Mouse (Mus musculus): ENCODE data around the gene Slxl1. TPM values are rescaled to one million over a fixed set of nuclear protein-coding genes. Genes with fewer than 3 reads are reported as not detected.

The Slxl1 gene
- not detected for polyA plus RNA-seq (2017; shearing (Covaris generic))

DNA sequence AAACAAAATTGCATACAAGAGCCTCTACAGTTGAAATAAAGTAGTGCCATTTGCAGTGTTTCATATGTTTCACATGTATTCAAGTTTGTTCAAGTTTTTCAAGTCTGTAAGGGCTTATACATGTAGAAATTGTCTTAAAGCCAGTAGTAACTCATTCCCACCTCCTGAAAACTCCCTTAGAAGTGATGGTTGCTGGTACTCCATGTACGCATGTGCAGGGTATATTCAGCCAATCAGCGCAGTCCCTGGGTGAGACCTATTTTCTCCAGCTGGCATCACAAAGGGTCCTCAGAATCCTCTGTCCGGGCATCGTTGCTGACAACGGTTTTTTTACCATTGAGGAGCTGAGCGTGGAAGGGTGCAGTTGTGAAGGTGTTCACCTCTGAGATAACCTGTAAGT is at the start of gene Slxl1:
Gene Slxl1, plus strand, starts transcription at position 301 of the 400 bp plus-strand sequence.

